Mouse (Mus musculus) hindbrain, embryonic 15.5 days (tissue): ENCODE measurements around the gene Cpt1b. TPM values are rescaled to one million over a fixed set of nuclear protein-coding genes. Genes with fewer than 3 reads are reported as not detected.
"Not testable (repeated sequence)": the region's sequence is repeated elsewhere in the genome, so short reads cannot be mapped to it uniquely, and the experiment has no call there.

ENCODE experiments used
- ATAC-seq: fragments of 200-750 bp; cut with Nextera tagmentation; 2 replicates; pipeline ENCODE4 v1.8.0; 2017; ENCODE audit warnings: low read depth, moderate number of reproducible peaks, moderate TSS enrichment; ENCODE audit not compliant: low FRiP score
- H3K27ac ChIP-seq: fragments of 300-500 bp; sonication (generic); replicated peaks from 2 replicates; pipeline ENCODE4 v1.5.1; 2015; ENCODE audit warnings: mild to moderate bottlenecking, inconsistent platforms
- H3K27me3 ChIP-seq: fragments of 300-500 bp; sonication (generic); 2 replicates; pipeline ENCODE4 v1.6.1; 2015; ENCODE audit warnings: control low read depth, inconsistent platforms
- H3K36me3 ChIP-seq: fragments of 300-500 bp; sonication (generic); 2 replicates; pipeline ENCODE4 v1.6.1; 2015; ENCODE audit warnings: control low read depth, inconsistent platforms
- H3K4me1 ChIP-seq: fragments of 300-500 bp; sonication (generic); replicated peaks from 2 replicates; pipeline ENCODE4 v1.6.1; 2015; ENCODE audit warnings: control low read depth, inconsistent platforms
- H3K4me2 ChIP-seq: fragments of 300-500 bp; sonication (generic); 2 replicates; pipeline ENCODE4 v1.6.1; 2015; ENCODE audit warnings: moderate library complexity, mild to moderate bottlenecking, inconsistent platforms
- H3K4me3 ChIP-seq: fragments of 300-500 bp; sonication (generic); 2 replicates; pipeline ENCODE4 v1.5.1; 2015; ENCODE audit warnings: mild to moderate bottlenecking, inconsistent platforms
- H3K9ac ChIP-seq: fragments of 300-500 bp; sonication (generic); 2 replicates; pipeline ENCODE4 v1.6.1; 2015; ENCODE audit warnings: inconsistent platforms
- H3K9me3 ChIP-seq: fragments of 300-500 bp; sonication (generic); 2 replicates; pipeline ENCODE4 v1.6.1; 2016; ENCODE audit warnings: control low read depth, inconsistent platforms
- WGBS: fragments of 180-500 bp; shearing (Covaris S2); methylation state at CpG from one replicate; pipeline ENCODE4 v1.1.7; 2015; 5-methylcytosine and 5-hydroxymethylcytosine counted together
- polyA plus RNA-seq: library from polyadenylated mRNA; unstranded; fragments of >200 nt; fragmentation: Nextera tagmentation; extraction: Ambion mirVana; gene quantifications from 2 replicates; pipeline ENCODE4 v1.2.1, GENCODE M21; 2015

Gene Cpt1b
- polyA plus RNA-seq, 1 experiment from 2014 or later: 1.2 TPM

GRCm38 (mm10) chr15:89430771-89431170, 5.1 kb upstream of the Cpt1b start:
- 86% methylated on average over 9 of the region's 9 CpGs for WGBS
- H3K36me3 ChIP-seq: peaks cover 18% of the 10 kb centered on the region
- not testable (repeated sequence) for H3K9ac ChIP-seq, H3K4me3 ChIP-seq, H3K27me3 ChIP-seq, H3K9me3 ChIP-seq, H3K27ac ChIP-seq, ATAC-seq
- peaks cover 27% of the 10 kb centered on the region for H3K4me1 ChIP-seq
- H3K4me2 ChIP-seq: peak overlapping the region; percentile 95

DNA sequence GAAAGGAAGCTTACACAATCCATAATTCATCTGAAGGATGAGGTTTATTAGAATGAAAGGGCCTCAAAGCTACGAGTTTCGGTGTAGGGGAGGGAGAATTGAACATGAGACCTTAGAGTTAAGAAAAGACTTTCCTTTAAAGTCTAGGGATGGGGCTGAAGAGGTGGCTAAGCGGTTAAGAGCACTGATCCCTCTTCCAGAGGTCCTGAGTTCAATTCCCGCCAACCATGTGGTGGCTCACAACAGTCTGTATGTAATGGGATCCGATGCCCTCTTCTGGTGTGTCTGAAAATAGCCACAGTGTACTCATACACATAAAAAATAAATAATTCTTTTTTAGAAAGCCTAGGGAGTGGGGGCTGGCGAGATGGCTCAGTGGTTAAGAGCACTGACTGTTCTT, 4.7 kb upstream of the Cpt1b start:
- Histone ChIP-seq H3K27ac (peak overlapping the region; percentile 97), H3K27me3 (no peaks in the 10 kb centered on the region), H3K4me1 (peaks cover 27% of the 10 kb centered on the region), H3K9me3 (no peaks in the 10 kb centered on the region), H3K4me3 (peak overlapping the region; percentile 80), H3K4me2 (peak overlapping the region; percentile 95), H3K36me3 (peaks cover 22% of the 10 kb centered on the region), H3K9ac (peak overlapping the region; percentile 75)
- no peak for ATAC-seq
- WGBS: 46% methylated on average over 6 of the region's 6 CpGs

GRCm38 (mm10) chr15:89429352-89430221, 3.9 kb upstream of the Cpt1b start, which contains the start of the genes C730034F03Rik, Gm44502 and Chkb:
Gene C730034F03Rik, plus strand, starts transcription at chr15:89429589.
Gene Gm44502, minus strand, starts transcription at chr15:89429696.
Gene Chkb, minus strand, starts transcription at chr15:89429908.
- WGBS: under 1% methylated on average over 62 of the region's 70 CpGs
- peaks cover 22% of the 10 kb centered on the region for H3K36me3 ChIP-seq
- peak within 1 kb of the TSS; percentile 97 for H3K27ac ChIP-seq
- H3K4me3 ChIP-seq: peak within 1 kb of the TSS; percentile 80
- no peaks in the 10 kb centered on the region for H3K9me3 ChIP-seq
- peak; percentile 94 for ATAC-seq
- H3K4me1 ChIP-seq: peaks cover 27% of the 10 kb centered on the region
- peak within 1 kb of the TSS; percentile 95 for H3K4me2 ChIP-seq
- H3K27me3 ChIP-seq: no peaks in the 10 kb centered on the region
- H3K9ac ChIP-seq: peak within 1 kb of the TSS; percentile 75

- peaks cover 22% of the 10 kb centered on the region for H3K36me3 ChIP-seq
- peak overlapping the region; percentile 95 for H3K4me2 ChIP-seq
- WGBS: 4% methylated on average over 17 of the region's 22 CpGs
- H3K4me1 ChIP-seq: peaks cover 27% of the 10 kb centered on the region
- H3K9ac ChIP-seq: peak overlapping the region; percentile 75
- no peaks in the 10 kb centered on the region for H3K9me3 ChIP-seq
- H3K27ac ChIP-seq: peak overlapping the region; percentile 97
- H3K4me3 ChIP-seq: peak overlapping the region; percentile 80
- H3K27me3 ChIP-seq: no peaks in the 10 kb centered on the region
- peak; percentile 55 for ATAC-seq
These were observed 3.2 kb upstream of the Cpt1b start for GRCm38 (mm10) chr15:89428821-89429351.

DNA sequence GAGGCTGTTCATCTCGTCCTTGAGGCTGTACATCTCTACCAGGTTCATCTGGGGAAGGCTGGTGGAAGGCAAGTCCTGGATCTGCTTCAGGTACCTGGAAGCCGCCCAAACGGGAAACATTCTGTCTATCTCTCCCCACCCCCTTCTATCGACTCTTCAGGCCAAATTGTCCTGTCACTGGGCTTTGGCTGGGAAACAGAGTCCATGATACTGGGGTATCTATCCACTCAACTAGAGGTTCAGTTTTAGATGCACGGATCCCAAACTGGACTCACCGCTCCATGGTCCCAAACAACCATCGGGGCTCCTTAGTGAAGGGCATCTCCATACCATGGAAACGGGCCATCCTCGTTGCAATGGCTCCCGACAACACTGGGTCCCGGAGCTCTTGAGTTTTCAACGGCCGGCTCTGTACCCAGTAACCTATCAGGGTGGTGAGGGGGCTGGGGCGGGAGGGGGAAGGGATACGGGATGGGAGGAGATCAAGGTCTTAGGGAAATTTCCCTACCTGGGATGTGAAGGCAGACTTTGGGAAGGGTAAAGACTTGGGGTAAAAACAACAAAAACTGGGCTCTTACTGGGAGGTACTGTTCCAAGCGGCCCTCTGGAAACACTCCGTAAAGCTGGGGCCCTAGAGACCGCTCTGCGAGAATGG, 2.6 kb upstream of the Cpt1b start:
- 83% methylated on average over 19 of the region's 19 CpGs for WGBS
- H3K4me3 ChIP-seq: peak overlapping the region; percentile 80
- peaks cover 27% of the 10 kb centered on the region for H3K4me1 ChIP-seq
- H3K36me3 ChIP-seq: peaks cover 22% of the 10 kb centered on the region
- peak overlapping the region; percentile 75 for H3K9ac ChIP-seq
- no peaks in the 10 kb centered on the region for H3K9me3 ChIP-seq
- H3K27ac ChIP-seq: no peak overlapping the region; the same call in 1 of the 2 replicates
- no peak for ATAC-seq
- H3K27me3 ChIP-seq: no peaks in the 10 kb centered on the region
- H3K4me2 ChIP-seq: peak overlapping the region; percentile 95

GRCm38 (mm10) chr15:89426716-89427115, 1.1 kb upstream of the Cpt1b start:
- no peak overlapping the region for H3K4me3 ChIP-seq
- no peaks in the 10 kb centered on the region for H3K9me3 ChIP-seq
- no peak for ATAC-seq
- no peak overlapping the region for H3K9ac ChIP-seq
- H3K4me2 ChIP-seq: no peak overlapping the region
- H3K27ac ChIP-seq: no peak overlapping the region
- no peaks in the 10 kb centered on the region for H3K27me3 ChIP-seq
- peaks cover 22% of the 10 kb centered on the region for H3K36me3 ChIP-seq
- H3K4me1 ChIP-seq: peaks cover 25% of the 10 kb centered on the region
- WGBS: 90% methylated on average over 10 of the region's 10 CpGs

GRCm38 (mm10) chr15:89424621-89425020, 1.0 kb downstream of the Cpt1b start:
- Histone ChIP-seq H3K27ac (no peak overlapping the region), H3K4me1 (peaks cover 10% of the 10 kb centered on the region), H3K9me3 (no peaks in the 10 kb centered on the region), H3K4me2 (no peak overlapping the region), H3K27me3 (no peaks in the 10 kb centered on the region), H3K9ac (no peak overlapping the region), H3K4me3 (no peak overlapping the region), H3K36me3 (peaks cover 32% of the 10 kb centered on the region)
- no peak for ATAC-seq
- 85% methylated on average over 8 of the region's 8 CpGs for WGBS

GRCm38 (mm10) chr15:89421938-89422337, 3.7 kb downstream of the Cpt1b start:
- Histone ChIP-seq H3K9me3 (no peaks in the 10 kb centered on the region), H3K9ac (no peak overlapping the region), H3K4me3 (no peak overlapping the region), H3K4me1 (no peaks in the 10 kb centered on the region), H3K36me3 (peaks cover 30% of the 10 kb centered on the region), H3K4me2 (no peak overlapping the region), H3K27me3 (no peaks in the 10 kb centered on the region), H3K27ac (no peak overlapping the region)
- WGBS: 93% methylated on average over 9 of the region's 9 CpGs
- no peak for ATAC-seq

- no peak overlapping the region for H3K4me3 ChIP-seq
- H3K27ac ChIP-seq: no peak overlapping the region
- no peaks in the 10 kb centered on the region for H3K27me3 ChIP-seq
- H3K4me1 ChIP-seq: no peaks in the 10 kb centered on the region
- H3K4me2 ChIP-seq: no peak overlapping the region
- no peaks in the 10 kb centered on the region for H3K9me3 ChIP-seq
- 88% methylated on average over 8 of the region's 8 CpGs for WGBS
- ATAC-seq: no peak
- H3K9ac ChIP-seq: no peak overlapping the region
- peaks cover 17% of the 10 kb centered on the region; the same call in 1 of the 2 replicates for H3K36me3 ChIP-seq
These were observed 10.4 kb downstream of the Cpt1b start for GRCm38 (mm10) chr15:89415282-89415681.

GRCm38 (mm10) chr15:89410118-89410517, 15.5 kb downstream of the Cpt1b start, which contains the start of gene Syce3:
Gene Syce3, minus strand, starts transcription at chr15:89410503.
- Histone ChIP-seq H3K4me1 (no peaks in the 10 kb centered on the region), H3K9me3 (no peaks in the 10 kb centered on the region), H3K4me2 (no peak within 1 kb of the TSS), H3K27ac (no peak within 1 kb of the TSS), H3K27me3 (no peaks in the 10 kb centered on the region), H3K4me3 (no peak within 1 kb of the TSS), H3K9ac (no peak within 1 kb of the TSS), H3K36me3 (no peaks in the 10 kb centered on the region)
- 86% methylated on average over 16 of the region's 24 CpGs for WGBS
- ATAC-seq: no peak

DNA sequence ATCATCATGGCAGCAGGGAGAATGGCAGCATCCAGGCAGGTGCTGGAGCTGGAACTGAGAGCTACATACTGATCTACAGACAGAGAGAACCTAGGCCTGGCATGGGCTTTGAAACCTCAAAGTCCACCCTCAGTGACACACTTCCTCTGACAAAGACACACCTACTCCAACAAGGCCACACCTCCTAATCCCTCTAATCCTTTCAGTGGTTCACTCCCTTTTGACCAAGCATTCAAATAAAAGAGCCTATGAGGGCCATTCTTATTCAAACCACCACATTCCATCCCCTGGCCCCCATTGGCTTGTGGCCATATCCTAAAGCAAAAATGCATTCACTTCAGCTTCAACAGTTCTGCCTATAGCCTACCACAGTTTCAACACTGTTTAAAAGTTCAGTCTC, 19.0 kb downstream of the Cpt1b start:
- no peaks in the 10 kb centered on the region for H3K36me3 ChIP-seq

More for the DNA sequence above, 19.0 kb downstream of the Cpt1b start:
- no peaks in the 10 kb centered on the region for H3K9me3 ChIP-seq
- no peaks in the 10 kb centered on the region for H3K27me3 ChIP-seq
- no peak overlapping the region for H3K4me2 ChIP-seq
- ATAC-seq: no peak
- no peak overlapping the region for H3K9ac ChIP-seq
- no peak overlapping the region for H3K27ac ChIP-seq
- H3K4me1 ChIP-seq: no peaks in the 10 kb centered on the region
- H3K4me3 ChIP-seq: no peak overlapping the region
